Mouse (Mus musculus) fibroblast of lung, adult 2 months (primary cell): ENCODE data around the gene Sgpp2.
A peak's percentile ranks its signal among the peaks of the same experiment; 100 is the strongest.

Experiments
- DNase-seq: peaks from one replicate; pipeline ENCODE4 v3.0.0-alpha.2; 2011; ENCODE audit warnings: low read depth

Gene Sgpp2

DNA sequence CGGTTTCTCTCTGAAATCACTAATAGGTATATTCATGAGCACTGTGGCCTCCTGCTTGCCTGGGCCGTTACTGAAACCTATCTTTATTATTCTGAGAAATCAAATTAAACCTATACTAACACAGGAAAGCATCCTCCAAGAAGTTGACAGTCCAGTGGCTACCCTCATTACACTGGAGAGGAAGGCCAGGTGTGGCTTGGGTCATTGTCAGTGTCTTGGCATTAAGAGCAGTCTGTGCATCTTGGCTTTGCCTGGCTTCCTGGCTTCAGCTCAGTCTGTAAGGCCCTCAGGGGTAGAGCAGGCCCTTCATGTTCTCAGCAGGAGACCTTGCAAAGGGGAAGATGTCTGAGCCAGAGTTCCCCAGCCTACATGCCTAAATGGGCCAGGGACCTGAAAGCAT, 99.3 kb downstream of the Sgpp2 start:
- no peak for DNase-seq

DNA sequence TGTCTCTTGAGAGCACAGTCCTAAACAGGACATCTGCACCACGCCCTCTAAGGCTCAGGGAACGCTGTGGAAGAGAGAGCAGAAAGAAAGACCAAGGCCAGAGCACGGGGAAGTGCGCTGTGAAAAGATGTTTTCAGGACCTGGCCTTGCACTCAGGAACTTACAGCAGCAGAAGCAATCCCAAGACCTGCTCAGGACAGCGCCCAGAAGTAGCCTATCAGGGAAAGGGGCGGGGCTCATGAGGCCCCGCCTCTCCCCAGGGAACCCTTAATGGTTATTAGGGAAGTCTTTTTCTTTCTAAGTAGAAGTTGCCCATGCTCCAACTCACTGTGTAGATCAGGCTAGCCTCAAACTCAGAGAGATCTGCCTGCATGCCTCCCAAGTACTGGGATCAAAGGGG, 102.5 kb downstream of the Sgpp2 start:
- no peak for DNase-seq

GRCm38 (mm10) chr1:78414421-78414820, 104.3 kb downstream of the Sgpp2 start:
- no peak for DNase-seq

DNA sequence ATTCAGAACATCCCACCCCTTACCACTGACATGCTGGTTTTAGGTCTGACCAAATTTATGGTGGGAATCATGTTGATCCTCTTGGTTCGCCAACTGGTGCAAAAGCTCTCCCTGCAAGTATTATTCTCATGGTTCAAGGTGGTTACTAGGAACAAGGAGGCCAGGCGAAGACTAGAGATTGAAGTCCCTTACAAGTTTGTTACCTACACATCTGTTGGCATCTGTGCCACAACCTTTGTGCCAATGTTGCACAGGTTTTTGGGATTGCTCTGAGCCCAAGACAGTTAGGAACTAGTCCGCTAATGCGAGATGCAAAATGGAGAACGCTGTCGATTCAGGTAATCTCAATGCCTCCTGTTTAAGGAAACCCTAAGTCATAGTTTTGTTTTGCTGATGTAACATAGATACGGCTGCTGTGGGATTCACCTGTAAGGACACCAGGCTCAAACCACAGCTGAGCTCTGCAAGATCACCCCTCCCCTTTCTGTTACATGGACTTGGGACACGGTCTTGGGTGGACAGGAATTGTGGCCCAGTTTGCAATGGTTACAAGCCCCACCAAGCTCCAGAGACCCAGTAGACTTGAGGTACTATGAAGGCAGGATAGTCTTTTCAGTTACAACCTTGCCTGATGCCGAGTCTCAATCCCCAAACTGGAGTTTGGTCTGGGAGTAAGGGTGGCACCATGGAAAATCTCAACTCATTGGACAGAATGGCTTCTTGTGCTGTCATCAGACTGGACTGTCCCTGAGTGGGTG, 107.2 kb downstream of the Sgpp2 start:
- DNase-seq = no peak

DNA sequence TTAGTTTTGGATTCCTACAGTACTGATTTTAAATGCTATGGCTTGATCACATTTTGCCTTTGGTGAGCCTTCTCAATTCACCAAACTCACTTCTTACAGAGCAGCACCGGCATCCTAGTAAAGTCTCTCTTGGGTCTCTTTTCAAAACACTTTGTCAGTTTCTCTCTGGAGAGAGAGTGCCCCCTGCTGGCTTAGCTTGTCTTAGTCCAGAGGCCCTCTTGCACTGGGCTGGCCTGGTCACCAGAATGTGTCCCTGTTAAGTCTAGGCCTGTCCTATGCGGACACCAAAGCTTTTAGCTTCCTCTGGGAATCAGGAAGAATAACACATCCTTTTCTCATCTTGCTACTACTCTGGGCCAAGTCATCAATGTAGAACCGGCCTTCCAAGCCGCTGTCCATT, 109.4 kb downstream of the Sgpp2 start:
- no peak for DNase-seq

- no peak for DNase-seq
Measured at GRCm38 (mm10) chr1:78420271-78420670, 110.1 kb downstream of the Sgpp2 start.

GRCm38 (mm10) chr1:78421749-78422148, 111.6 kb downstream of the Sgpp2 start:
- no peak for DNase-seq

- DNase-seq = no peak
Measured at GRCm38 (mm10) chr1:78422576-78422975, 112.4 kb downstream of the Sgpp2 start.

DNA sequence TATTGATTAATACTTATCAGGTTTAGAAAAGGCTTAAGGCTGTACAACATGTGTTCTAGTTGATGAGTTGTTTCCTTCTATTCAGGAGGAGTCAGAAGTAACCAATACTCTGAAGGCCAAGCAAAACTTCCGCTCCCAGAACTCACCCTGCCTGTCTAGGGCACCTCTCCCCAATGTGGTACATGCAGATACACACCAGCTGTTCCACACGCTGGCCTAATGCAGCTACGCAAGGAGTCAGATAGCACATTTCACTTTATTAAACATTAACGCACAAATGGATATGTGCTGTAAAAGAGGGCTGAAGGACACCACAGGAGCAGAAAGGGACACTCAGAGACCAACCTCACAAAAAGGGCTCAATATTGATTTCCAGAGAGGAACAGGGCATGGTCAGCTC, 114.7 kb downstream of the Sgpp2 start:
- DNase-seq = no peak

DNA sequence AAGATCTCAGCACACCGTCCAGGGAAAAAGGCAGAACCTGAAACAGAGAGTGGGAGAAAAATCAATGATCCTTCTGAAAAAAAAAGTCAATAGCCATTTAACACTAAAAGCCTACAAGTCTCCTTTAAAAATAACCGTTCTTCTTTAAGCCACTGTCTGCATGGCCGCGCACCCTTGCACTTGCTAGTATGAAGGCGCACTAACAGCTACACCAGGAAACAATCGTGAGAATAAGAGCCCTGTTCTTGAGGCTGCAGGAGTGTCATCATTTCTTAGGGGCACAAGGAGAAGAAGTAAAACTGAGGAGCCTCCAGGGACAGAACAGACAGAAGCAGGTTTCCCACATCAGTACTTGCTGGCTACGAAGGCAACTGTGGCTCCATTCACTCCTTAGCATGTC, 115.2 kb downstream of the Sgpp2 start:
- no peak for DNase-seq

DNA sequence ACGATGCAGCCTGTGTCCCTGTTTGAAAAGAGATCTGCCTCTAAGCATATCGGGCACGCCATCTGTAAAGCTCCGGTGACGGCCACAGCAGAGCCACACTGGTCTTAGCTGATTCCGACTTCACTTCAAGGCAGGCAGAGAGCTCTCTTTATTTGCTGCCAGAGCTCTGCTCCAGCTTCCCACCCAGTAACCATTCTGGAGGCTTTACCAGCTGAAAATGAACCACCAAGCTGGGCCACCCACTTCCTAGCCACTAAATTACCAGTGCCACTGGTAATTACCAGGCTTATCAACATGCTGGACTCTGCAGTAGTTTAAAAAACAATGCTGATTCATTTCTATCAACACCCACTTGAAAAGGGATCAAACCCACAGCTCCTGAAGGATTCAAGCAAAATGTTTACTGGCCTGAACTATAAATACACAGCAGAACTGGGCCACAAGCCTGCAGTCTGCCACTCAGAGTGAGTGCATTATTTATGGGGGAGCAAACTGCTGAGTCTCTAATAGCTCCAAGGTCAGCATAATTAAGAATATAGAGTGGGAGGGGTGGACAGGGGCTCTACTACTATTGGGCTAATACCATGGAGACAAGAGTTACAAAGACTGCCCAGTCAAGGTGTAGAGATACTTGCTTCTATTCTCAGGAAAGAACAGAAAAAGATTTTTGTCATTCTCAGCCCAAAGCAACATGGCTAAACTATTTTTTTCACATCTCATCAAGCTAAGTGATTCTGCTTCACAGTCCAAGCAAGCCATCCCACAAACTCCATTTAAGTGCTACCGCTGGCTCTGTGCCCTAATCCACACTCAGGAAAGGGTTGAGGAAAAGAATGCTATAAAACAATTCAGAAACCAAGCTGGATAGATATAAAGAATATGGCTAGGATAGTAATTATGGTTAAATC, 115.9 kb downstream of the Sgpp2 start:
- peak; percentile 18 for DNase-seq

- no peak for DNase-seq
Measured at GRCm38 (mm10) chr1:78426841-78427240, 116.7 kb downstream of the Sgpp2 start.

DNA sequence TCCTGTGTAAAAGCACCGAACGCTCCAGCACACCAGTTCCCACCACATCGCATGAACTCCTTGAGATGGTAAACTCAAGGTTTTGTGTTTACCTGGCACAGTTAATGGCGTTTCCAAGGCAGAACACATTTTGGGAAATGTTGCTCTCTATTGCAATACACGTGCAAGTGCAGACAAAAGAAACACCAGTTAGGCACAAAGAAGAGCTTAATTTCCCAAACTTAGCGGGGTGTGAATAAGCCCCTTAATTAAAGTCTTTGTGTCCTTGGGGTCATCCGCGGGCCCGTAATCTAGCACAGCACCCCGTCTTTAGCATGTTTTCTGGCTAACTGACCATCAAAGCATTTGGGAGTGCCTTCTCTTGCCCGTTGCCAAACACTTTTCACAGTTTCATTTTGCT, 118.7 kb downstream of the Sgpp2 start:
- no peak for DNase-seq

- DNase-seq = no peak
Measured at GRCm38 (mm10) chr1:78433472-78433871, 123.3 kb downstream of the Sgpp2 start.

GRCm38 (mm10) chr1:78435967-78436366, 125.8 kb downstream of the Sgpp2 start:
- DNase-seq = no peak

DNA sequence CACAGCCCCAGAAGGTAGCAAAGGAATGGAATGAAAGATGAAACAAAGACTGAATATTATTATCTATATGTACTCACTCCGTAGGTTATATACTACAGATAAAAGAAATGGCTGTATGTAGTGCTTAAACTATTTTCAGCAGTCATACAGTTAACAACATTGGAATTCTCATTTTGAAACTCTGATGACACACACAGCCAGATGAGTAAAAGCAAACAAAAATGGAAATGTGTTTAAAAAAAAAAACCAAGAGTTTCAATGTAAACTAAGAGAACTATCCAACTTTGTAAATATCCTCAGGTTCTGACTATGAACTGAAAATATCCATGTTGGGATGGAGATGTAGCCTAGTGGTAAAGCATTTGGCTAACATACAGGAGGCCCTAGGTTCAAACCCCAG, 126.3 kb downstream of the Sgpp2 start:
- DNase-seq = no peak

- DNase-seq = no peak
Measured at GRCm38 (mm10) chr1:78437150-78437549, 127.0 kb downstream of the Sgpp2 start.

- no peak for DNase-seq
Measured at GRCm38 (mm10) chr1:78440716-78441115, 130.6 kb downstream of the Sgpp2 start.

GRCm38 (mm10) chr1:78443056-78443455, 132.9 kb downstream of the Sgpp2 start:
- no peak for DNase-seq

- DNase-seq = no peak
Measured at GRCm38 (mm10) chr1:78446232-78446631, 136.1 kb downstream of the Sgpp2 start.

DNA sequence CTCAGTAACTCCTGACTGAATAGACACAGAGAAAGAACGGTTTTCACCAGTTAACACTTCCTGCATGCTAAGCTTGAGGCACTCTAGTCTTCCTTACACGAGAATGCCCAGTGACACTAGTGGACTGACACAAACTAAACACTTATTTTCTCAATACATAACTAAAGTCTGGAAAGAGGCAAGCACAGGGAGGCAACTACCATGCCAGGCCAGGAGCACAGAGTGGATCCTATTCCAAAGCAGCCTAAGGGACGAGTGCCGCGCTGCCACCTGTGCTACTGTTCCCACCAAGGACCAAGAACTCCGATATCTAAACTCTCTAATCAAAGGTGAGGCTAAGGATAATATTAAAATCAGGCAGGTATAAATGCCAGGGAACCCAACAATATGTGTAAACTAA, 136.6 kb downstream of the Sgpp2 start:
- no peak for DNase-seq

- DNase-seq = peak; percentile 50
Measured at GRCm38 (mm10) chr1:78448091-78448490, 137.9 kb downstream of the Sgpp2 start.
